Mouse (Mus musculus) CH12.LX (cell line): ENCODE measurements around the gene Ankrd33. TPM values are rescaled to one million over a fixed set of nuclear protein-coding genes. Genes with fewer than 3 reads are reported as not detected.

Source experiments
- DNase-seq: peaks from one replicate; pipeline ENCODE4 v3.0.0-alpha.2; 2013; ENCODE audit errors: extremely low read depth
- H3K27ac ChIP-seq: 2 replicates; pipeline ENCODE4 v1.5.1; 2012; ENCODE audit warnings: low read depth, mild to moderate bottlenecking, control low read depth, moderate library complexity; ENCODE audit not compliant: insufficient read depth
- H3K27me3 ChIP-seq: replicated peaks from 2 replicates; pipeline ENCODE3; 2012; ENCODE audit warnings: inconsistent platforms
- H3K36me3 ChIP-seq, 2 experiments: replicated peaks in 1 of 2; 2 replicates each; pipeline versions ENCODE3 to v1.6.1; 2012; ENCODE audit warnings: inconsistent platforms in 1 of 2, low read length in 1 of 2, mild to moderate bottlenecking in 1 of 2, mixed read lengths in 1 of 2, moderate library complexity in 1 of 2; ENCODE audit not compliant: control insufficient read depth in 1 of 2, insufficient read depth in 1 of 2
- H3K4me1 ChIP-seq, 2 experiments: 2 replicates each; pipeline ENCODE4 v1.6.1; 2012; ENCODE audit warnings: inconsistent platforms in 1 of 2, moderate library complexity in 1 of 2; ENCODE audit not compliant: insufficient read depth in 2 of 2, control insufficient read depth in 1 of 2
- H3K4me2 ChIP-seq: 2 replicates; pipeline ENCODE4 v1.6.1; 2012; ENCODE audit warnings: low read depth, mild to moderate bottlenecking, control low read depth; ENCODE audit not compliant: poor library complexity, insufficient read depth, severe bottlenecking
- H3K4me3 ChIP-seq, 3 experiments: fragments of 150-350 bp in 1 of 3; sonication (generic) in 1 of 3; replicated peaks in 1 of 3; 2 replicates each; pipeline versions ENCODE3 to v1.5.1; 2011 to 2012; ENCODE audit warnings: low read depth in 2 of 3, low read length in 2 of 3, mild to moderate bottlenecking in 2 of 3, moderate library complexity in 2 of 3, control low read depth in 1 of 3, improper control_type of control experiment in 1 of 3, inconsistent platforms in 1 of 3, mixed read lengths in 1 of 3; ENCODE audit not compliant: poor library complexity in 1 of 3
- H3K79me2 ChIP-seq: replicated peaks from 2 replicates; pipeline ENCODE4 v1.6.1; 2012; ENCODE audit warnings: mild to moderate bottlenecking, moderate library complexity; ENCODE audit not compliant: control insufficient read depth, poor library complexity, insufficient read depth, severe bottlenecking; ENCODE audit errors: extremely low read depth
- H3K9ac ChIP-seq: 2 replicates; pipeline ENCODE4 v1.6.1; 2012; ENCODE audit warnings: low read depth, mild to moderate bottlenecking, control low read depth, moderate library complexity; ENCODE audit not compliant: insufficient read depth
- H3K9me3 ChIP-seq: replicated peaks from 2 replicates; pipeline ENCODE3; 2012; ENCODE audit warnings: low read length, inconsistent platforms, mixed read lengths
- CHD2 ChIP-seq: IDR thresholded peaks from 2 replicates; pipeline ENCODE4 v1.6.1; 2011; ENCODE audit warnings: low read length, improper control_type of control experiment
- CTCF ChIP-seq, 2 experiments: IDR thresholded peaks in 1 of 2; conservative IDR thresholded peaks in 1 of 2; 2 replicates each; pipeline ENCODE4 v1.5.1; 2011 to 2012; ENCODE audit warnings: low read depth in 2 of 2, low read length in 2 of 2, improper control_type of control experiment in 1 of 2, inconsistent platforms in 1 of 2, mild to moderate bottlenecking in 1 of 2, moderate library complexity in 1 of 2
- ETS1 ChIP-seq: conservative IDR thresholded peaks from 2 replicates; pipeline ENCODE4 v1.6.1; 2012; ENCODE audit warnings: low read depth, mild to moderate bottlenecking, inconsistent platforms, low read length, improper control_type of control experiment, moderate library complexity
- GABPA ChIP-seq: IDR thresholded peaks from 2 replicates; pipeline ENCODE4 v1.6.1; 2012; ENCODE audit warnings: low read depth, low read length, improper control_type of control experiment, inconsistent platforms; ENCODE audit not compliant: insufficient replicate concordance
- HCFC1 ChIP-seq: IDR thresholded peaks from 2 replicates; pipeline ENCODE4 v1.6.1; 2012; ENCODE audit warnings: low read depth, mild to moderate bottlenecking, inconsistent platforms, low read length, improper control_type of control experiment
- IRF4 ChIP-seq: IDR thresholded peaks from 2 replicates; pipeline ENCODE4 v1.6.1; 2014; ENCODE audit warnings: low read depth, mild to moderate bottlenecking, inconsistent platforms, low read length, improper control_type of control experiment
- MAZ ChIP-seq: IDR thresholded peaks from 2 replicates; pipeline ENCODE4 v1.6.1; 2012; ENCODE audit warnings: low read depth, mild to moderate bottlenecking, inconsistent platforms, low read length, improper control_type of control experiment, moderate library complexity
- MEF2A ChIP-seq: IDR thresholded peaks from 2 replicates; pipeline ENCODE4 v1.6.1; 2014; ENCODE audit warnings: low read depth, mild to moderate bottlenecking, inconsistent platforms, low read length, improper control_type of control experiment, borderline replicate concordance
- NELFE ChIP-seq: IDR thresholded peaks from 2 replicates; pipeline ENCODE4 v1.6.1; 2011; ENCODE audit warnings: low read depth, low read length, improper control_type of control experiment
- NRF1 ChIP-seq: IDR thresholded peaks from 2 replicates; pipeline ENCODE4 v1.6.1; 2014; ENCODE audit warnings: low read depth, mild to moderate bottlenecking, inconsistent platforms, low read length, improper control_type of control experiment, moderate library complexity
- POLR2A ChIP-seq: IDR thresholded peaks from 2 replicates; pipeline ENCODE4 v1.6.1; 2011; ENCODE audit warnings: low read depth, mild to moderate bottlenecking, improper control_type of control experiment, low read length
- POLR2AphosphoS2 ChIP-seq: IDR thresholded peaks from 2 replicates; pipeline ENCODE4 v1.6.1; 2011; ENCODE audit warnings: low read depth, low read length, improper control_type of control experiment
- RAD21 ChIP-seq: IDR thresholded peaks from 2 replicates; pipeline ENCODE4 v1.6.1; 2011; ENCODE audit warnings: low read depth, mild to moderate bottlenecking, low read length, improper control_type of control experiment, moderate library complexity
- RCOR1 ChIP-seq: conservative IDR thresholded peaks from 2 replicates; pipeline ENCODE4 v1.6.1; 2012; ENCODE audit warnings: low read depth, mild to moderate bottlenecking, inconsistent platforms, low read length, improper control_type of control experiment
- TCF12 ChIP-seq: IDR thresholded peaks from 2 replicates; pipeline ENCODE4 v1.6.1; 2014; ENCODE audit warnings: low read depth, mild to moderate bottlenecking, inconsistent platforms, low read length, improper control_type of control experiment
- ZC3H11A ChIP-seq: IDR thresholded peaks from 2 replicates; pipeline ENCODE4 v1.6.1; 2012; ENCODE audit warnings: low read depth, mild to moderate bottlenecking, inconsistent platforms, low read length, improper control_type of control experiment
- ZKSCAN1 ChIP-seq: IDR thresholded peaks from 2 replicates; pipeline ENCODE4 v1.6.1; 2012; ENCODE audit warnings: low read depth, inconsistent platforms, low read length, improper control_type of control experiment, borderline replicate concordance
- ZNF384 ChIP-seq: IDR thresholded peaks from 2 replicates; pipeline ENCODE4 v1.6.1; 2012; ENCODE audit warnings: low read depth, low read length, improper control_type of control experiment, inconsistent platforms
- dilution Hi-C: fragments of 300-500 bp; cut with MboI; formaldehyde crosslinking; loops from 2 replicates; pipeline ENCODE4 v1.14.3; 2020; ENCODE audit warnings: low sequenced_read_pairs; ENCODE audit not compliant: extremely low pct_unique_long_range_greater_than_20kb, extremely low pct_ligation_motif_present
- in situ Hi-C: fragments of 300-500 bp; cut with MboI; formaldehyde crosslinking; loops from 3 replicates; pipeline ENCODE4 v1.14.3; 2019; ENCODE audit warnings: low sequenced_read_pairs, low pct_ligation_motif_present, low pct_unique_long_range_greater_than_20kb, mixed read lengths
- polyA plus RNA-seq: library from polyadenylated mRNA; unstranded; fragments of >175 nt; gene quantifications from 2 replicates; pipeline ENCODE4 v1.2.1, GENCODE M21; 2012; ENCODE audit warnings: low read depth; ENCODE audit not compliant: insufficient read length
- total RNA-seq, 2 experiments: library from RNA; depleted of rRNA; stranded (reverse); fragments of 300-350 nt in 1 of 2; fragments of >200 nt in 1 of 2; gene quantifications; 2 replicates each; pipeline ENCODE4 v1.2.3; 2012 to 2014

Ankrd33 gene
- total RNA-seq (2012; rRNA removed) (not detected in 2 replicates), total RNA-seq (2014; rRNA removed) (not detected in 2 replicates), polyA plus RNA-seq (not detected in 2 replicates)

- no peaks in the 10 kb centered on the region for H3K36me3 ChIP-seq
- TF ChIP-seq TCF12 (no peak), GABPA (no peak), POLR2AphosphoS2 (no peak), RAD21 (no peak), ZNF384 (no peak), POLR2A (no peak)
- TF ChIP-seq, all 38 proteins: peak for 0
- H3K27ac ChIP-seq: no peak within 1 kb of the TSS
- peaks cover 42% of the 10 kb centered on the region for H3K27me3 ChIP-seq
- no peak within 1 kb of the TSS for H3K9ac ChIP-seq
- 0 out of 4 replicates have a peak, but pooled peaks cover 0 to 2% of the 10 kb centered on the region in 2 experiments for H3K4me1 ChIP-seq
- in situ Hi-C loops: no loop called here
- DNase-seq: no peak
- H3K9me3 ChIP-seq: peaks cover 9% of the 10 kb centered on the region
- no peak within 1 kb of the TSS for H3K4me3 ChIP-seq
- no peak within 1 kb of the TSS for H3K4me2 ChIP-seq
- no peaks in the 10 kb centered on the region for H3K79me2 ChIP-seq
- dilution Hi-C loops: no loop called here
Observed at GRCm38 (mm10) chr15:101115511-101116110, at the start of gene Ankrd33. TSS of gene Ankrd33 (plus strand) at chr15:101115755.

GRCm38 (mm10) chr15:101066364-101066847 lies 49.1 kb upstream of the Ankrd33 start:
- Histone ChIP-seq H3K79me2 (no peaks in the 10 kb centered on the region), H3K4me3 (no peak overlapping the region), H3K4me1 (peaks cover 0 to 5% of the 10 kb centered on the region in 2 experiments; a peak in 1 of 4 replicates), H3K4me2 (no peak overlapping the region), H3K9me3 (no peaks in the 10 kb centered on the region), H3K27ac (no peak overlapping the region), H3K36me3 (no peaks in the 10 kb centered on the region), H3K9ac (no peak overlapping the region), H3K27me3 (peaks cover 84% of the 10 kb centered on the region)
- TF ChIP-seq CTCF (conservative IDR thresholded peaks at IDR 0.05 in 1 of 2, IDR thresholded peaks at IDR 0.05 in 1 of 2; ENCODE audit: low read depth in 2 of 2, low read length in 2 of 2) (no peak), RAD21 (no peak), ETS1 (no peak), NELFE (no peak), RCOR1 (no peak), ZC3H11A (no peak), NRF1 (no peak), ZKSCAN1 (no peak), POLR2AphosphoS2 (no peak), CHD2 (no peak), MAZ (no peak), MEF2A (no peak), HCFC1 (no peak), IRF4 (no peak)
- dilution Hi-C loops (no loop called here), in situ Hi-C loops (no loop called here)
- DNase-seq: no peak
